Mouse (Mus musculus) ES-E14 (cell line): ENCODE results near the gene Erv3.

Experiments
- CHD2 ChIP-seq: IDR thresholded peaks from 2 replicates; pipeline ENCODE4 v1.6.1; 2014; ENCODE audit warnings: mild to moderate bottlenecking, low read depth, low read length, inconsistent platforms
- HCFC1 ChIP-seq: IDR thresholded peaks from 2 replicates; pipeline ENCODE4 v1.6.1; 2012; ENCODE audit warnings: low read length, inconsistent platforms, borderline replicate concordance; ENCODE audit not compliant: insufficient read depth
- MAFK ChIP-seq: IDR thresholded peaks from 2 replicates; pipeline ENCODE4 v1.6.1; 2014; ENCODE audit warnings: mild to moderate bottlenecking, low read depth, low read length, inconsistent platforms; ENCODE audit not compliant: insufficient read depth

- TF ChIP-seq CHD2 = no peak
- TF ChIP-seq HCFC1 = no peak
- no peak for TF ChIP-seq MAFK
Observed at GRCm38 (mm10) chr2:131834296-131834695, 25.3 kb downstream of the Erv3 start.
